Mouse (Mus musculus) bone marrow, adult 2 months (tissue): Measurements from ENCODE around the gene Uba7.

Experiments
- CTCF ChIP-seq: fragments of 200-500 bp; IDR thresholded peaks from 2 replicates; pipeline ENCODE4 v1.5.1; 2011; ENCODE audit warnings: low read length, control low read depth; ENCODE audit not compliant: control insufficient read depth, insufficient read depth
- POLR2A ChIP-seq: fragments of 200-500 bp; IDR thresholded peaks from 2 replicates; pipeline ENCODE4 v1.6.1; 2011; ENCODE audit warnings: low read depth, mild to moderate bottlenecking, control low read depth, low read length, borderline replicate concordance; ENCODE audit not compliant: control insufficient read depth

DNA sequence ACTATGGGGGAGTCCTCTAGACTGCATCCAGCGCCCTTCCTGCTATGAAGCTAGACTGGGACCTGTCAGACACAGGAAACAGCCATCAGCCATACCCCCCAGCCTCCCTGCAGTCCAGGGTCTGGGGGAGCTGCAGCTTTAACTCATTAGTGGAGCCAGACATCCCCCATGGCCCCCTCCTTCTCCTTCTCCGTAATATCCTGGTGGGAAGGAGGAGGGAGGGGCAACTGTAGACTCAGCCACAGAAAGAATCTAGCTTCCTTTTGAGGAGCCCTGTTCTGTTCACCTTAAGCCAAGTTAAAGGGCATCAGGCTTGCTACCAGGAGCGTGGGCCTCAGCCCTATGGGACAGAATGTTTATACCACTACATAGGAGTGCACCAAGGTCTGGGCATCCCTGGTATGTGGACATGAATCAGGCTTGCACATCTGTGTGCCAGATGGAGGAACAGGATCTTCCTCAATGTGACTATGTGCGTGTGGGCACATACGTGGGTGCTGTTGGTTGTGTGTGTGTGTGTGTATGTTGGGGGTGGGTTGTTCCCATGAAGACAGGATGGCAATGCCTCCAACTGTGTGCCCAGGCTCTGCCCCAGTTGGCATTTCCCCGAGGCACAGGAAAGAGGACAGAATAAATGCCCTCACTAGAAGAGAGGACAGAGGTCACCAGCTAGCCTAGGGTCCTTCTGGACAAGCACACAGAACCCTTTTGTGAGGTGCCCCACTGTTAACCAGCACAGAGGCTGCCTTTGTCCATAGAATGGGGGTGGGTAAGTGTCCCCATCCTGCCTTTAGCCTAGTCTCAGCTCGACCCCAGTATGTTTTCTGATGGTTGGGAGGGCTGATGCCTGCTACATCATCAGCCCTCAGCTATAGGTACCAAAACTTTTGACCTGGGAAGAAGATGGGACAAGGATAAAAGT is 6.6 kb downstream of the Uba7 start:
- TF ChIP-seq POLR2A (no peak), CTCF (no peak)
